Mouse (Mus musculus) erythroblast, embryonic 14.5 days (primary cell): Measurements from ENCODE around the gene Kctd2.

Source experiments
- GATA1 ChIP-seq: IDR thresholded peaks from 2 replicates; pipeline ENCODE4 v1.6.1; 2012; ENCODE audit warnings: low read length, inconsistent platforms, mixed read lengths
- TAL1 ChIP-seq: IDR thresholded peaks from 3 replicates; pipeline ENCODE4 v1.6.1; 2012; ENCODE audit warnings: low read length, inconsistent platforms, mixed read lengths

- no peak for TF ChIP-seq GATA1
- no peak for TF ChIP-seq TAL1
Measured at GRCm38 (mm10) chr11:115435596-115436337, 15.8 kb downstream of the Kctd2 start.
